Mouse (Mus musculus): ENCODE measurements around the gene Fam243.

Gene Fam243

DNA sequence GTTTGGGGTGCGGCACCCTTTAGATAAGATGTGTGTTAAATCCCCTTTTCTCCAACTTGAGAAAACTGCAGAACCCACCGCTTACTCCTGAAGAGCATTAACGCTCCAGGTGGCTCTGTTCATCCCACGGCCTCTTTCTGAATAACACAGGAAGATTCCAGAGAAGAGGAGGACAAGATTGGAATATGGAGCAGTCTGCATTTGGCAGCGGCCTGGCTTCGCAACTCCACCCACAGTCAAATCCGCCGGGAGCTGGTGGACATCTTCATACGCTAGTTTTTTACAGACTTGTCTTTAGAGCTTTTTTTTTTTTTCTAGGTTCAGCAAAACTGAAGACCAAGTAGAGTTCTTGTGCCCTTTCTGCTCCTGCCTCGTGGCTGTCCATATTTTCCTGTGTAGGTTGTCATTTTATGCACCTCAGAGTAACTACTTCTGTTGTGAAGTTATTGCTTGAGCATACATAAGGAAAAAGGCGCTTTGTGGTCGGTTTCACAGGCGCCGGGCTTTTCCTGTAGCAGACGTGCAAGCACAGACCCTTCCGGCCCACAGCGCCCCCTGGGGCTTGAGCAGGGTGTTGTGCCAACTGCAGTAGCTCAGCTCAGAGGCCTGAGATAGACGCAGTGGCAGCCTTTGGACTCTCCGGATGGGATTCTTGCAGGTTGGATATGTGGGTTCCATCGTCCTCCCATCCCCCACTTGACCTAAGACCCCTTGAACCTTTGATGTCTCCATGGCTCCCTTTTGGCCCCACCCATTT is 1.7 kb downstream of the Fam243 start:
- peak in 1 of 2 experiments; percentile 36 for DNase-seq

GRCm38 (mm10) chr16:92316049-92316738 is 5.0 kb downstream of the Fam243 start:
- no peak for DNase-seq

- peak; percentile 34 to 35 for DNase-seq
These were observed 7.1 kb downstream of the Fam243 start for GRCm38 (mm10) chr16:92313953-92314741.

DNA sequence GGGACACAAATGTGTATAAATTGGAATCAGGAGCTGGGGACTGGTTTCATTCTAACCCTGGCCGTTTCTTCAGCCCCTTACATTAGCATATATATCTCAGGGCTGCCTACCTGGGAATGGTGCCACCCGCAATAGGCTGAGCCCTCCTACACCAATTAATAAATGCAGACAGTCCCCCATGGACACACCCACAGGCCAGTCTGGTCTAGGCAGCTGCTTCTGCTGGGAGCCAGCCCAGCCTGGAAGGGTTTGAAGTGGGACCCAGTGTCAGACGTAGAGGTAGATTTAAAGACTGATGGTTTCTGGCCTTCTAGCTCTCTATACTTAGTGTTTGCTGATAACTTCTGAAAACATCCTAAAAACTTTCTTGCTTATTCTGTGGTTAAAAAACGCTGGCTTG is 12.1 kb downstream of the Fam243 start:
- DNase-seq: no peak

- no peak for DNase-seq
These were observed 13.3 kb downstream of the Fam243 start for GRCm38 (mm10) chr16:92307947-92308346.

DNA sequence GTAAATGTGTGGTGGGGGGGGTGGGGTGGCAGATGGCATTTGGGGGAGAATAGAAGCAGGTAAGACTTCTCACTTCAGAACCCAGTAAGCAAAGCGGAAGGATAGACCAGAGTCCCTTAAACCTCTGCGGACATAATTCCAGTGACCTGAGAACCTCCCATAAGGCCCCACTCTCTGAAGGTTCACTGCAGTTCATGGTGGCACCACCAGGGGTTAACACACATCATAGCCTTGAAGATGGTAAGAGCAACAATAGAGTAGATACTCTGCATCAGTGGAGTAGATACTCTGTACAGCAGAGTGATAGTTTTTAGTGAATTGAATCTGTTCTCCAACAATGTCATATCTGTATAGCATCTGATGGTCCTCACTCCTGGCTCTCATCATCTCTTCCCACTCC is 15.7 kb downstream of the Fam243 start:
- no peak for DNase-seq

DNA sequence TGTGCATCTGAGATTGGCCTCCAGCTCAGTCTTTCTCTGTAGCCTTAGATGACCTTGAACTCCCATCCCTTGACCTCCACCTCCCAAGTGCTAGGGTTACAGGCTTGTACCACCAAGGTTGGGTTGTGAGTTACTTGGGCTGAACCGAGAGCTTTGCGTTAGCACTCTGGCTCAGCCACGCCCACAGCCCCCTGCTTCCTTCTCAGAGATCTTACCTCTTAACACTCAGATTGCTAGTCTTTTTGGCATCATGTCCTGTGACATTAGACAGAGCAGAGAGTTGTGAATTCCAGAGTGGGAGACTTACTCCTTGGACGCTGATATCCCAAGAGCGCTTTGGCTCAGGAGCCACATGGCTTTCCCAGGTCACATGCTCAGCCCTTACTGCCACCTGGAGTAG is 18.7 kb downstream of the Fam243 start:
- no peak for DNase-seq

GRCm38 (mm10) chr16:92301989-92302388 is 19.3 kb downstream of the Fam243 start:
- DNase-seq: no peak

- no peak for DNase-seq
These were observed 19.8 kb downstream of the Fam243 start for GRCm38 (mm10) chr16:92301412-92301806.

DNA sequence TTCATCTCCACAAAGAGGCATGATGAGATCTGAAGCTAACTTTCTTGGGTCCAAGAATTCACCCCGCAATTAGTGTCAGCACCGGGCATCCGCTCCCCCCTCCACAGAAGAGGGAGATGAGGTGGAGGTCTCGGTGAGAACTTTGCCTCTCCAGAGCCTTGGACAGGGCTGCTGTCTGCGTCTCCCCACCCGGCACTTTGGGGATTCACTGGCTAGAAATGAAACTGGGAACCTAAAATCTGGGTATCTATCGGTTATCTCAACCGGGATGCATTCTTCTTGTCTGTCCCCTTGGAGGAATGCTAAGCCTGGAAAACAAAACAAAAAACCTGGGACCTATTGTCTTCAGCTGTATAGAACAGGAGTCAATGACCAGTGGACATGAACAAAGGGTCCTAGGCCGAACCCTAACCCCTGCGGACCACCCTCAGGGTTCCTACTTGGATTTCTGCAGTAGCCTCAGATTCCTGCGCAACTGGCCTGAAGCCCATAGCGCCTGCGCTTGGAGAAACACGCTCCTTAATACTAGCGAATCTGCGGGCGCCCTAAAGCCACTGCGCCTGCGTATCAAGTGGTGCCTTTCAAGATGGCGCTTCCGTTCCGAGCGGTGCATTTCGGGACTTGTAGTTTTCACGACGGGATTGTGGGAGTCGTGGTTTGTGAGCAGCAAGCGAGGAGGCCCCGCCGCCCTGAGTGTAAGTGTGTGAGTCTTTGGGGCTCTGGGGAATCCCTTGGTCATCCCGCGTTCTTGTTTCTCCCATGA is 20.4 kb downstream of the Fam243 start, which contains the start of gene Smim11:
Gene Smim11, plus strand, starts transcription at position 638 of the 763 bp plus-strand sequence.
- DNase-seq: peak; percentile 93 to 97

DNA sequence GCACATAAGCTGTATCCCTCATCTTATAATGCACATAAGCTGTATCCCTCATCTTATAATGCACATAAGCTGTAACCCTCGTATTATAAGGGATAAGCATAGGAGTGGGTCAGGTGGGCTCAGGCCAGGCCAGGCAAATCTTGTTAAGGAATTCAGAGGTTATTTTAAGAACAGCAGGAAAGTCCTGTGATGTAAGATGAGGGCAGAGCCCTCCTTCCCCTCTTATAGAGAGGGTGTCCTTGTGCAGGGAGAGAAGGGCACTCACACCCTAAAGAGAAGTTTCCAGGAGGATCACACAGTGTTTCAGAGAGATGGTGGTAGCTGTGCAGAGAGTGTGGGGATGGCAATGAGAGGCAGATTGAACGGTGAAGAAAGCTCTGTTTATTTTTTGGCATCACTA is 25.9 kb downstream of the Fam243 start:
- no peak for DNase-seq

DNA sequence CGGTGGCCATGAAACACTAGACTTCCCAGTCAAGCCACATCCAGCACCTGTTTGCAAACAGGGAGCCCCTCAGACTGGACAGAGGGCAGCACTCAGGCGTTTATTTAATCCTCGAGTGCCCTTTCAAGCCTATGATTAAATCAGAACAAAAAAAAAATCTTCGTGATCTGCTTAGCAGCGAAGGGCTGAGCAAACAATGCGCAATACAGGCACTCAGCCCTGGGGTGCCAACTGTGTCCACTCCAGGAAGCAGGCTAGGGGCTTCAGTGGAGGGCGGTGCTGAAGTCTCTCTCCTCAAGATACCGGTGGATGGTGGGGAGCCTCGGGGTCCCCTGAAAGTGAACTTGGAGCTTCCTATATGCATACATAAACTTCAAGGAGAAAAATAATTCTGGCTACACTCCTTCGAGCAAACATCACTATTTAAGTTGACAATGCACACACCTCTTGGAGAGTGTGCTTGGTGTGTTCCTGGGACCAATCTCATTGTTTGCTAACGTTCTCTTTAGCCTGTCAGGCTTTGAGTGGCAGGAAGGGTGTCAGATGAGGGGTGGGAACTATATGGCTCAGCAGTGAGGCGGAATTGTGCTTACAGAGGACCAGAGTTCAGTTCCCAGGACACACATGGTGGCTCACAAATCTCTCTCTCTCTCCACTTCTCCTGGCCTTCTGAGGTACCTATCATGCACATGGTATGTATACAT is 26.8 kb downstream of the Fam243 start:
- DNase-seq: no peak

DNA sequence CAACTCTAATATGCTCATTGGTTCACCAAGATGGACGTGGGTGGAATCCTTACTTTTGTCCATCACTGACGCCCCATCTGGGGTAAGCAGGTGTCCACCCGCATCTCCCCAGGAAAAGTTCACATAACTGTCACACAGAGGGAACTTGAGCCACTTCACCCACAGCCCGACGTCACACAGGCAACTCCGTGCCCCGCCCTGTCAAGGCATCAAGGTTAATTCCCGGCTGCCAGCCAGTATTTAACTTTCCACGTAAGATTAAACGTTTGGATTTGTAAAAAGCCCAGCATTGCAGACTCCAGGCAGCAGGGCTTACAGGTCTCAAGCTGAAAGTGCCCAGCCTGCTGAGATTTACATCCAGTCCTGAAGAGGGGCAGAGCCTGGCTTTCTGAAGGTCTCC is 29.1 kb downstream of the Fam243 start, which contains the start of gene Kcne2:
Gene Kcne2, plus strand, starts transcription at position 289 of the 400 bp plus-strand sequence.
- no peak for DNase-seq

DNA sequence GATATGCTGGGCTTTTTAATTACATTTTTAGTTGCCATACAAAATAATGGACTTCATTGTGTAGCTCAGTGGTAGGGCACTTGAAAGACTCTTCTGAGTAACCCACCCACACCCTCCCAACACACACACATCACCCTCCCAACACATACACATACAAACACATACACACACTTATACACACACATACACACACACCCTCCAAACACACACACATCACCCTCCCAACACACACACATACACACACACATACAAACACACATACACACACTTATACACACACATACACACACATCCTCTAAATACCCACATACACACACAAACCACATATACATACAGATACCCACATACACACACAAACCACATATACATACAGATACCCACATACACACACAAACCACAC is 31.2 kb downstream of the Fam243 start:
- no peak for DNase-seq

DNA sequence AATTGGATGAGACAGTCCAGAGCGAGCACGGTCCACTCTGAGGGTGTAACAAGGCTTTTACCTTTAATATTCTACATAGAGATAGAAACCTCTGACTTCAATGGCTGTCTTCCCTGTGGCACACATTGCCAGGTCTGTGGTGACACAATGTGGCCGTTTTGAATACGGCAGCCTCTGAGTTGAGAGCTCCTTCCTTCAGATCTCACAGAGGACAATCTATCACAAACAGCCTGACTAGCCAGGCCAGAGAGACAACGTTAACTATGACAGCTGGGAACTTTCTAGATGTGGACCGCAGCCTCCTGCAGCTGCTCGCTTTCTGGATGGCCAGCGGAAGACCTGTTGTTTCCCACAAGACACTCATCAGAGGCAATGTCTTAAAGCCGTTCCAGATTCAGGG is 32.5 kb downstream of the Fam243 start:
- DNase-seq: no peak

DNA sequence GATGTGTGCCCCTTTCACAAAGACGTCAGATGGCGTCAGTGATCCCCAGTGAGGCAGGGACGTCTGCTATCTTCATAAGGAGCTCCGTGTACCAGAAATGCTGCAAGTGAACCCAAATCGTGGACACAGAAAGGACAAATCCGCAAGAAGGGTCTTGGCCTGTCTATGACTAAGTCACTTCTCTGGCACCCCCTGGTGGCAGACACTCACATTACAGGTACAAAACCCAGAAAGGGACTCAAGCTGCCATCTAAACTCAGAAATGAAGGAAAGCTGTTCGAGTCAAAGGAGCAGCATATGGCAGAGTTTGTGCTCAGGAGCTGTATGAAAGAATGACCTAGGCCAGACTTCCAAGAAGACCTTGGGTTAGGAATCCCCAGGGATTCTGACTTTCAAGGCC is 34.6 kb downstream of the Fam243 start:
- DNase-seq: peak; percentile 89 to 94

DNA sequence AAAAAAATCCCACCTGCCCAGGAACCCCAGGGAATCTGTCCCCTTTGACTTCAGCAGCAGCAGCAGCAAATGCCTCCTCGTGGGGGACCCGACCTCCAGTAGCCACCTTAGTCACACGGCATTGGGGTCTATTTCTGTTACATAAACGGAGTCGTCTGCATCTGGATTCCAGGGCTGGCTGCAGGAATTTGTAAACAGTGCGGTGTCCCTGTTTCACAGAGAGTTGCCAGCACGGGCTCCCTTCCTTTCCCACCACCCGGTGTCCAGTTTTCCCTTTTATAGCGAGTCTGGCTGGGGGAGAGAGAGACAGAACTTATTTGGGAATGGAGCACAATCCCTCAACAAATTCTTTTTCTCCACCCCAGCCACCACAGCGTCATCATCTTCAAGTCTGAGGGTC is 36.2 kb downstream of the Fam243 start:
- no peak for DNase-seq

- DNase-seq: no peak
These were observed 38.6 kb downstream of the Fam243 start for GRCm38 (mm10) chr16:92282671-92283070.

DNA sequence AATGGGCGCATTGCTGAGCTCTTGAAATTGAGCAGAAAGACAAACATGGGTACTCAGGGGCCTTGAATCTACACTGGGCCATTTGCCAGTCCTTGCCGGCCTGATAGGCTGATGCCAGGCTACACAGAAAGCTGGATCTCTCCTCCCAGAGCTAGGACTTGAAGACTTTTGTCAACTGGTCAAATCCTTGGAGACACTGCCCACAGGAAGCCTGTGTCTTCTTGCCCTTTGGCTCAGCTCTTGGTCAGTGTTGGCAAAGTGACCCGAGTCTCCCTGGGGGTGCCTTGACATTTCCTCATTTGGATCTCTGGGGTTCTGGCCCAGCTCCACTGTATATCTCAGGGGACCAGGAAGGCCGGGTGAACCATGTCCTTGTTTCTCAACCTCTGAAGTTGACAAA is 45.7 kb downstream of the Fam243 start:
- DNase-seq: no peak

GRCm38 (mm10) chr16:92274516-92274915 is 46.7 kb downstream of the Fam243 start:
- DNase-seq: no peak

Measured in cerebellum, postnatal 36 days (tissue).